25 mouse cellular contexts compared by ENCODE assay signal in the genomic region with DNA sequence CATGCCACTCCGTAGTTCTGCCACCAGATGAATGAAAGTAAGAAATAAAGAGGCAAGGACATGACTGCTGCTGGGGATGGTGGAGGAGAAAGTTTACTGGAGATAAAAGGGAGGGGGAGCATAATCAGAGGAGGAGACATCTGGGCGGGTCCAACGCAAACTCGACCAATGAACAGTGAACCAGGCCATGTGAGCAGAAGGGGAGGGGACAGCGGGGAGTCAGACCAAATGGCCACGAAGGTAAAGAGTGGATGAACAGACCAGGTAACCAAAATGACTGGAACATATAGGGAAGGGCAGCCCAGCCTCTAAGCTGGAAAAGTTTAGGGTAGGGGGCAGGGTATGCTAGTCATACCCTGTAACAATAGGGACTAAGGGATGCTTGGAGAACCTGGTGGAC. TPM values are rescaled to one million over a fixed set of nuclear protein-coding genes. Genes with fewer than 3 reads are reported as not detected.
DNase-seq lines count a peak whose midpoint lies in the region; ATAC-seq lines count a peak whose summit lies in the region.
"Had no signal": no experiment of that assay in that cellular context is flagged by ENCODE, and none has a peak within 500 bp of the region (broad histone marks: within the 10 kb centered on the region; RNA-seq: fewer than 3 reads in every experiment).

No protein-coding gene starts in this region.

- H3K36me3 ChIP-seq in liver, embryonic 15.5 days (replicated peaks): no peaks in the 10 kb centered on the region
- no peaks in the 10 kb centered on the region for H3K36me3 ChIP-seq in midbrain, embryonic 10.5 days
- H3K36me3 ChIP-seq: midbrain, embryonic 12.5 days; neural tube, embryonic 15.5 days had no signal

- H3K9me3 ChIP-seq in liver, embryonic 15.5 days (replicated peaks): no peaks in the 10 kb centered on the region
- H3K9me3 ChIP-seq in midbrain, embryonic 10.5 days (replicated peaks): no peaks in the 10 kb centered on the region
- H3K9me3 ChIP-seq: midbrain, embryonic 12.5 days; neural tube, embryonic 15.5 days had no signal

- ATAC-seq in liver, embryonic 15.5 days (ENCODE audit: insufficient read depth): peak; percentile 54
- ATAC-seq: activated CD4-positive, CD25-positive, alpha-beta regulatory T cell, adult 4 months; forebrain, embryonic 14.5 days; hindbrain, postnatal 0 days; intestine, postnatal 0 days; Patski had no signal

- H3K27ac ChIP-seq in liver, embryonic 15.5 days (replicated peaks): 0 out of 2 replicates have a peak overlapping the region, but pooled peaks have one; percentile 14
- no peak overlapping the region for H3K27ac ChIP-seq in midbrain, embryonic 10.5 days (replicated peaks)
- H3K27ac ChIP-seq: hindbrain, postnatal 0 days; kidney, postnatal 0 days; midbrain, embryonic 12.5 days; neural tube, embryonic 15.5 days had no signal

- H3K4me2 ChIP-seq in liver, embryonic 15.5 days: peak overlapping the region; percentile 29
- H3K4me2 ChIP-seq: heart, embryonic 11.5 days; midbrain, embryonic 12.5 days; neural tube, embryonic 15.5 days had no signal

- peaks cover 26% of the 10 kb centered on the region for H3K4me1 ChIP-seq in liver, embryonic 15.5 days (replicated peaks)
- no peaks in the 10 kb centered on the region for H3K4me1 ChIP-seq in midbrain, embryonic 10.5 days
- H3K4me1 ChIP-seq: midbrain, embryonic 12.5 days; neural tube, embryonic 15.5 days had no signal

- no peak overlapping the region for H3K4me3 ChIP-seq in liver, embryonic 15.5 days (replicated peaks)
- H3K4me3 ChIP-seq in midbrain, embryonic 10.5 days: no peak overlapping the region
- H3K4me3 ChIP-seq: midbrain, embryonic 12.5 days; neural tube, embryonic 15.5 days had no signal

- DNase-seq in kidney, postnatal 36 days: peak; percentile 7
- no peak for DNase-seq in kidney, adult 11 months
- peak; percentile 92 for DNase-seq in ZHBTc4 (ENCODE audit: low read depth, low spot score)
- DNase-seq in midbrain, embryonic 10.5 days (ENCODE audit: low spot score): no peak
- no peak for DNase-seq in ovary, postnatal 10 days (ENCODE audit: low spot score)
- DNase-seq in layer of hippocampus, adult 11-12 months (ENCODE audit: low spot score): no peak
- DNase-seq: adrenal gland, adult 8-10 months; cerebellum, adult 18-20 months; cerebellum, postnatal 25 days; gastrocnemius, postnatal 14 days; heart, adult 11 months; heart, postnatal 10 days; layer of hippocampus, postnatal 36 days; lung, adult 18-20 months; lung, postnatal 10 days had no signal

- 48% methylated on average over 6 of the region's 6 CpGs for WGBS in liver, embryonic 15.5 days (ENCODE audit: insufficient replicate concordance)
- WGBS in midbrain, embryonic 10.5 days: 69% methylated on average over 6 of the region's 6 CpGs

- H3K27me3 ChIP-seq in liver, embryonic 15.5 days: peaks cover 8% of the 10 kb centered on the region; the same call in 1 of the 2 replicates
- H3K27me3 ChIP-seq in midbrain, embryonic 10.5 days (ENCODE audit: low read depth, poor library complexity, severe bottlenecking): no peaks in the 10 kb centered on the region
- H3K27me3 ChIP-seq: midbrain, embryonic 12.5 days; neural tube, embryonic 15.5 days; Patski had no signal

- H3K9ac ChIP-seq in liver, embryonic 15.5 days: no peak overlapping the region
- H3K9ac ChIP-seq: midbrain, embryonic 12.5 days; neural tube, embryonic 15.5 days had no signal

RNA-seq across cellular contexts. Expression of a gene that starts 10.9 kb away (rescaled TPM):
- 24.4 and 29.4 TPM in 2 replicates for polyA plus RNA-seq in liver, embryonic 15.5 days (2015; fragmentation: Nextera tagmentation; extraction: Ambion mirVana)
- 25.0 and 28.1 TPM in 2 replicates for polyA plus RNA-seq in midbrain, embryonic 10.5 days (2016; fragmentation: Nextera tagmentation; extraction: Ambion mirVana)

RNA-seq across cellular contexts. Expression of a gene that starts 48.7 kb away (rescaled TPM):
- polyA plus RNA-seq in liver, embryonic 15.5 days (2015; fragmentation: Nextera tagmentation; extraction: Ambion mirVana): 12.7 and 14.1 TPM in 2 replicates
- 19.0 and 21.5 TPM in 2 replicates for polyA plus RNA-seq in midbrain, embryonic 10.5 days (2016; fragmentation: Nextera tagmentation; extraction: Ambion mirVana)

Comparison
In these comparisons a context has a peak if more than half of its experiments do, and no peak if none do; other contexts are left out.
1. DNase-seq: peak in kidney, postnatal 36 days (2 of 2) and ZHBTc4 (single experiment); none in kidney, adult 11 months (single experiment), midbrain, embryonic 10.5 days (single experiment), ovary, postnatal 10 days (single experiment) and layer of hippocampus, adult 11-12 months (single experiment).